Mouse (Mus musculus): ENCODE measurements around the gene Apold1.
A peak's percentile ranks its signal among the peaks of the same experiment; 100 is the strongest.

Gene Apold1

GRCm38 (mm10) chr6:134981231-134982062 lies at the start of gene Apold1:
Gene Apold1 (plus strand): TSS chr6:134981718.
- peak; percentile 99 for DNase-seq

GRCm38 (mm10) chr6:134932486-134933206 lies 48.9 kb upstream of the Apold1 start:
- no peak for DNase-seq

GRCm38 (mm10) chr6:134933207-134933558 lies 48.3 kb upstream of the Apold1 start:
- DNase-seq = no peak

GRCm38 (mm10) chr6:134934305-134934704 lies 47.2 kb upstream of the Apold1 start:
- peak; percentile 82 for DNase-seq

- DNase-seq = no peak
Measured at GRCm38 (mm10) chr6:134939781-134940180, 41.7 kb upstream of the Apold1 start.

- peak; percentile 21 for DNase-seq
Measured at GRCm38 (mm10) chr6:134943759-134944407, 37.6 kb upstream of the Apold1 start.

- DNase-seq = peak; percentile 83
Measured at GRCm38 (mm10) chr6:134946054-134946453, 35.5 kb upstream of the Apold1 start.

- DNase-seq = peak; percentile 74
Measured at GRCm38 (mm10) chr6:134946858-134947257, 34.7 kb upstream of the Apold1 start.

GRCm38 (mm10) chr6:134947311-134948087 lies 34.0 kb upstream of the Apold1 start:
- DNase-seq = peak; percentile 94

- peak; percentile 84 for DNase-seq
Measured at GRCm38 (mm10) chr6:134948522-134949061, 32.9 kb upstream of the Apold1 start.

GRCm38 (mm10) chr6:134949241-134949640 lies 32.3 kb upstream of the Apold1 start:
- peak; percentile 65 for DNase-seq

GRCm38 (mm10) chr6:134951364-134951763 lies 30.2 kb upstream of the Apold1 start:
- no peak for DNase-seq

- no peak for DNase-seq
Measured at GRCm38 (mm10) chr6:134953976-134954375, 27.5 kb upstream of the Apold1 start.

GRCm38 (mm10) chr6:134956388-134956787 lies 25.1 kb upstream of the Apold1 start:
- no peak for DNase-seq

- DNase-seq = no peak
Measured at GRCm38 (mm10) chr6:134961286-134961685, 20.2 kb upstream of the Apold1 start.

GRCm38 (mm10) chr6:134961858-134962517 lies 19.5 kb upstream of the Apold1 start:
- no peak for DNase-seq

- DNase-seq = no peak
Measured at GRCm38 (mm10) chr6:134962518-134962893, 19.0 kb upstream of the Apold1 start.

- DNase-seq = no peak
Measured at GRCm38 (mm10) chr6:134963910-134964309, 17.6 kb upstream of the Apold1 start.

GRCm38 (mm10) chr6:134966681-134967080 lies 14.8 kb upstream of the Apold1 start:
- no peak for DNase-seq

- no peak for DNase-seq
Measured at GRCm38 (mm10) chr6:134968326-134968725, 13.2 kb upstream of the Apold1 start.

- DNase-seq = no peak
Measured at GRCm38 (mm10) chr6:134969498-134969897, 12.0 kb upstream of the Apold1 start.

- no peak for DNase-seq
Measured at GRCm38 (mm10) chr6:134972096-134972495, 9.4 kb upstream of the Apold1 start.
